Mouse (Mus musculus): ENCODE results near the gene Calm3.

Calm3 gene

GRCm38 (mm10) chr7:16914453-16915343 is 9.2 kb downstream of the Calm3 start:
- peak; percentile 58 for DNase-seq

DNA sequence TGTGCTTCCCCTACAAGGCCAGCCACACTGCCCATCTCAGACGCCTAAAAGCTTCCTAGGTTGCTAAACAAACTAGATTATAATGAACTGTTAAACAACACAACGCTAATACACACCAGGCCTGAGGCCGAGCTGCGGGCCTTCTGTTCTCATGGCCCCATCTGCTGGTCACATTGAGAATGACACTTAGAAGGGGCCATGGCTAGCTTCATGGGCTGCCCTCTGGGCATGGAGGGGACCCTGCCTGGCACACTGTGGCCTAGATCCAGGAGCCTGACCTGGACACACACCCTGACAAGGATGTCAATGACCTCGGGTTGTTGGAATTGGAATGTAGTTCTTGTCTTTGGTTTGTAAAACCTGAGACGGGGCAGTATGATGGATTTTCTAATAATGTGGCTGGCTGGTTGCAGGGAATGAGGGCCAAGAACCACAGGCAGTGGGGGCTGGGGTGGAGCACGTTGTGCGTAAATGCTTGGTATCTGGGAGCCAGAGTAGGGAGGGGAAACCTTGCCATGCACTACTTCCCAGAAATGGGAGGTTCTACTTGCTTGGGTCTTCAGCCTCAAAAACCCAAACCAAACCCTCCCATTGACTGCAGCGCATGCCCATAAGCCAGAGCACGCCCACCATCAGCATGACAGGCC is 10.0 kb downstream of the Calm3 start:
- peak; percentile 74 for DNase-seq

DNA sequence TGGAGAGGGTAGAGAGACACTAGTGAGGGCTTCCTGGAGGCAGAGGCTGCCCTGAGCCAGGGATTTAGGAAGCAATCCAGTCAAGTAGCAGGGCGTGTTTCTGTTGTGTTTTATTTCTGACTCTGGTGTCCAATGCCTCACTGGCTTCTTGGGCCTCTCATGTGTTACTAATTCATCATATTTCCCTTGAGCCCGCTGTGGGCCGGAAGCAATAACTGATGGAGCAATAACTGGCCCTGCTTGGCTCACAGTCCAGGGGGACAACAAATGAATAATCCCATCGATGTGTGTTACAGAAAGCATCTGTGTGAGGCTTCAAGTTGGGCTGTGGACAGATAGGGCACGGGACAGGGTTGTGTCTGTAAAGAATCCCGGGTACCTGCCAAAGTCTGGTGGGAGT is 11.6 kb downstream of the Calm3 start:
- no peak for DNase-seq

DNA sequence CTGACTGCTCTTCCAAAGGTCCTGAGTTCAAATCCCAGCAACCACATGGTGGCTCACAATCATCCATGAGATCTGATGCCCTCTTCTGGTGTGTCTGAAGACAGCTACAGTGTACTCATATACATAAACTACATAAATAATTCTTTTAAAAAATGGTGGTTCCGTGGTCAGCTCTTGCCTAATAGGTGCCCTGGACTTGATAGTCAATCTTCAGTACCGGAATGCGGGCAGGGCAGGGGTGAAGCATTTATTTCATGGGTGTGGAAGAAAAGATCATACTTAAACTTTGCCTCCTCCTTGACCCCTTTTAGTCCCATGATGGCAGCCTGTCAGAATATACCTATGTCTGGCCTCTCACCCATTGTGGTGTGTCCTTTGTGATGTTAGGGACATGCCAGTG is 12.0 kb downstream of the Calm3 start:
- no peak for DNase-seq

DNA sequence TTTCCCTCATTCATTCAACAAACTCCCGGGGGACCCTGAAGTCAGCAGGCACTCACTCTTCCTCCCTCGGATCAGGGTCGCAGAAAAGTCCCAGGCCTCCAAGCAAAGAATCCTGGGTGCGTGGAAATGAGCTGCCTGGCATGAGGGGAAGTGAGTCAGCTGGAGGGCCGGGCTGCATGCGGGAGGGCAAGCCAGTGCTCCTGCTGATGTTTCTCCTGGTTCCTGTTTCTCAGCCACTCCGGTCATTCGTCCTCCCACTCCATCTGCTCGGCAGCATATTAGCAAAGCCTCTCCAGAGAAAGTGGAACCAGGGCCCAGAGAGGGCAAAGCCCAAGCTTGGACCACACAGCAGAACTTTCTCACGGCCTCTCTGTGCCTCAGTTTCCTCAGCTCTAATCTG is 14.0 kb downstream of the Calm3 start:
- DNase-seq: no peak

DNA sequence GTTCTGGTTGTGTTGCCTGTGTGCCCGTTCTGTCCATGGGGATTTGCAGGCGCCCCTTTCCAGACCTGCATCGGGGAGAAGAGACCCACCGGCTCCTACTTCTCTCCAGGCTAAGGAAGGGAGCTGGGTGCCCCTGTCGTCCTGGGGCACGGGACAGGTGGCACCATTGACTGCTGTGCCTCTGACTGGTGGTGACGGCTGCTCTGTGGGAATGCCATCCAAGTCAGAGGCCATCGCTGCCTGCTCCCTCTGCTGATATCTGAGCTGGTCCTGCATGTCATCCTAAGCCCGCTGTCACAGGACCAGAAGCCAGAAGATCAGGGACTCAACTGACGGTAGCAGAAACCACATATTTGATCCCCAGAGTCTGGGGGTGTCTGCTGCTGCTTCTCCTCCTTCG is 15.1 kb downstream of the Calm3 start:
- DNase-seq: no peak

- DNase-seq: no peak
Measured at GRCm38 (mm10) chr7:16908367-16908766, 15.5 kb downstream of the Calm3 start.

- DNase-seq: no peak
Measured at GRCm38 (mm10) chr7:16907842-16908241, 16.1 kb downstream of the Calm3 start.

GRCm38 (mm10) chr7:16906889-16907559 is 16.9 kb downstream of the Calm3 start:
- DNase-seq: no peak

DNA sequence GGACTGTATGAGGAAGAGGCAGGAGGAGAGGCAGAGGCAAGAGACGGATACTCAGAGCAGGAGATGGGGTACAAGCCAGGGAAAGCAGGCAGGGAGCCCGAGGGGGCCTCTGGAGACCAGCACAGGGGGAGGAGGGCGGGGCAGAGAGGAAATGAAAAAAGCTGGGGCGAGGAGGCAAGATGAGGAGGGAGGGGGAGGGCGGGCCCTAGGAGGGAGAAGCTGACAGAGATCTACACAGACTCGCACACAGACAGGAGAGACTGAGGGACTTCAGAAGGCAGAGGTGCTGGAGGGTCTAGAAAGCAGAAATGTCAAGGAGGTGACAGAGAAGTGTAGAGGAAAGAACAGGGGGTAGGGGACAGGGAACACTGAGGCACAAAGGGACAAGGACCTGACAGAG is 17.6 kb downstream of the Calm3 start, which contains the start of gene Ptgir:
TSS of gene Ptgir (plus strand) at position 210 of the 400 bp plus-strand sequence.
- DNase-seq: no peak

- DNase-seq: no peak
Measured at GRCm38 (mm10) chr7:16905491-16906021, 18.4 kb downstream of the Calm3 start.

DNA sequence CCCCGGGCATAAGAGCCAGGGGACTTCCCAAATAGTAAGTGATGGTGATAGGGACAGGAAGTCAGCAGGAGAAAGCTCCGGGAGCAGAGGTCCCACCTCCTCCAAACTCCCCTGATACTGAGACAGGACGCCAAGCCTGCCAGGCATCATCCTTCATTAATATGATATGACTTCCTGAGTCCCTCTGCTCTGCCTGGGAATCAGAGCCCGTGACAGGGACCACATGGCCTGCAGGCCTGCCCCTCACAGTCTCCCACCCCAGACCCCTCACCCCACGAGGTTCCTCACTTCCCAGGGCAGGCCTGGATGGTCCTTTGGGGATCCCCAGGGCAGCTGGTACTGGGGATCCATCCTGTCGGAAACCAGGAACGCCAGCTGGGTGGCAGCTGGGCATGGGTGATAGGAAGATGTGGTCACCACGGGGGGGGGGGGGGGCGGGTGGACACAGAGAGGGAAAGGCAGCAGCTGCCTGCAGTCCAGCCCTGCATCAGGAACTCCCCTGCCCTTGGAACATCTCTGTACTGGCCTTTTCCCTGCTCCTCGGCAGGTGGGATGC is 19.7 kb downstream of the Calm3 start:
- DNase-seq: peak; percentile 11

DNA sequence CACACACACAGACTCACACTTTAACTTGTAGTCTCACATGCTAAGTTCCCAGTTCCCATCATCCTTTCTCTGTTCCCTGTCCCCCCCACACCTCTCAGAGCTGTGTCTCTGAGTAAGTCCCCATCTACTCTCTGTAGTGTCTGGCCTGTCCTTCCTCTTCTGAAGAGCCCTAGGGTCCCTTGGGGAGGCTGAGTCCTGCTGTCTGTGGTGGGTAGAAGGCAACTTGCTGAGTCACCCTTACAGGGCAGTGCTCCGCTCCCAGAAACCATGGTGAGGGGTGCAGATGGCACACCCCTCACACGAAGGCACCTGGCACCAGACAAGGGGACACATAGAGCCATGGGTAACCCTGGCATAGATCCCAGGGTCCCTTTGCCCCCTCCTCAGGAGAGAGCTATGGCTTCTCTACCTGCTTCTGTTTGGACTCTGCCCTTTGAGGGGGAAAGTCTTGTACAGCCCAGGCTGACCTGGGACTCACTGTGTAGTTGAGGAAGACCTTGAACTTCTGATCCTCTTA is 20.4 kb downstream of the Calm3 start:
- DNase-seq: peak; percentile 11

DNA sequence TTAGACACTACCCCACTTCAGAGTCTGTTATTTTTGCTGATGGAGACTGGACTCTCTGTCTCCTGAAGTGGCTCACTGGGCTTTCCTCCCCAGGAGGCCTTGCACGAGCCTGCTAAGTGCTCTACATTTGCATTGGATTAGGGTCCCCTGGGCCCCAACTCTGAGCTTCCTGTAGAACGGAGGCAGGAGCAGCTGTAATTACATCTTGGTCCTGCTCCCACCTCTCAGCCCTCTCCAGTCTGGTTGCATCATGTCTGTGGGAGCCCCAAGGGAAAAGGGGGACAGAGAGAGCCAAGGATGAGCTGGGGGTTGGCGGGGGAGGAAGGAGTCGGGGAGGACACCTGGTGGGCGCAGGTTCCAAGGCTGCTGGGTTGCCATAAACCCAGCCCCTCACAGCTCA is 23.4 kb downstream of the Calm3 start:
- no peak for DNase-seq

GRCm38 (mm10) chr7:16895511-16895910 is 28.4 kb downstream of the Calm3 start:
- DNase-seq: peak; percentile 34

DNA sequence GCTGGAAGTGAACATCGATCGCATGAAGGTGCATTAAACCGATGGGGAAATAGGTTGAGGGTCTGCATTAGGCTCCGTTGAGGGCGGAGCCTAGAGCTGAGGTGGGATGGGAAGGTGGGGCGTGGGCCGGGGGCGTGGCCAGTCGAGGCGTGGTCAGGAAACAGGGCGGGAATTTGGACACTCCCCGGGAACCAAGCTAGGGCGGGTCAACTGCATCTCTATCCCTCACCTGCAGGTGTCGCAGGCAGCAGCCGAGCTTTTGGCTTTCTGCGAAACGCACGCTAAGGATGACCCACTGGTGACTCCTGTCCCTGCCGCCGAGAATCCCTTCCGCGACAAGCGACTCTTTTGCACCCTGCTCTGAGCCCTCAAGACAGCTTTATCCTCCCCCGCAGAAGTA is 28.9 kb downstream of the Calm3 start:
- DNase-seq: peak; percentile 88

DNA sequence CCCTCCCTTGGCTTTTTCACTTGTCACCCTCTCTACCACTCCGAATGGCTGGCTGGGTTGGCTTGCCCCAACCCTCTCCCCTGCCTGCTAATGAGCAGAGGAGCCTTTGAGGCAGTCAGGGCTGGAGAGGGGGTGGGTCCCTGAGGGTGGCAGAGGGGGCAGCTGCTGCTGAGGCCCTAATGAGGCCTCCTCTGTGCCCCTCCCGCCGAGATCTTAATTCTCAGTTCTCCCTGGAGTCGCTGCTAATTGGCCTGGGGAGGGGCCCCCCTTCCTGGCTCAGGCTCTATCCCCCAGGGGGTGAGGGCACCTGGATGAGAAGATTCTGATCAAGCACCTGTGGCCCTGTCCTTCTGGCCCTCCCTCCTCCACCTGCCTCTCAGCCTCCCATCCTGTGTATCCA is 29.6 kb downstream of the Calm3 start:
- peak; percentile 63 for DNase-seq

DNA sequence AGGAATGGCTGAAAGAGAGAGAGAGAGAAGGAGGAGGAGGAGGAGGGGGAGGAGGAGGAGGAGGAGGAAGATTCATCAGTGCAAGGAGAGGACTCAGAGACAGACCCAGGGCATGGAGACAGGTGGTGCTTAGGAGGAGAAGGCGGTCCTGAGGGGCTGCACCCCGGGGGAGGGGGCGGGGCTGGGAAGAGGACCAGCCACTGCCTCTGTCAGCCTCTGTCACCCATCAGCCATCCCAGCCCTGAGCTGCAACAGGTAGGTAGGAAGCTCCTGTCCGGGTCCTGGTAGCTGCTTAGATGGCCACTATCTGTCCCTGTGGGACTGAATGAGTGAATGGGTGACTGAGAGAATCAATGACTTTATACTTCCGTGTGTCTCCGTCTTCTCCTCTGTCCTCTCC is 30.3 kb downstream of the Calm3 start:
- DNase-seq: peak; percentile 58

GRCm38 (mm10) chr7:16892352-16892730 is 31.6 kb downstream of the Calm3 start:
- no peak for DNase-seq

DNA sequence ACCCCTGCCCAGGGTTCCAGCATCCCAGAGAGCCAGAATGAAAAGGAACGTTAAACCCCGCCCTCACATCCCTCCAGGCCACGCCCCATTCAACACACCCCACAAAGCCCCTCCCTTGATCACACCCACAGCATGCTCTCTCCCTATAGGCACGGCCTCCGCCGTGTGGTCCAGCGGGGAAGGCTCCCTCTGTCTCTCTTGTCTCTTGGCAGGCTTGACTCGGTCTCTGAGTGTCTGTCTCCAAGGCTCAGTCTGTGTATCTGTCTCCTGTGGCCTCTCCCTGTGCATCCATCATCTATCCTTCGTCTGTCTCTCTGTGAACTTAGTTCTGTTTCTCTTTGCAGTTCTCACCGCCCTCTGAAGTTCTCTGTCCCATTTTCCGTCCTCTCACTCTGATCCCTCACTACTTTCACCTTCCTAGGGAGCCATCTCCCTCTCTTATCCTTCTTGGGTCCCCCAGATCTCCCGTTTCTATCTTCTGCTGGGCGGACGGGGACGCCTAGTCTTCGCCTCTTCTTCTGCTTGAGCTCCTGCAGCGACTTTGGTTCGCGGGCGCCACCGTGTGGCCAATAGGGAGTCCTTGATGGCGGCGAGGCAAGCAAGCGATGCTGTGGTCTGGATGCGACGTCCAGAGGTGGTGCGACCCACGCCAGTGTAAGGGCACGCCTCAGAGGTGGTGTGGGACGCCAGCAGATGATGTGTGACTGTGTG is 32.1 kb downstream of the Calm3 start, which contains the start of gene Gng8:
TSS of gene Gng8 (plus strand) at position 146 of the 711 bp plus-strand sequence.
- DNase-seq: peak; percentile 83

GRCm38 (mm10) chr7:16890944-16891343 is 33.0 kb downstream of the Calm3 start:
- DNase-seq: peak; percentile 47

- peak; percentile 41 for DNase-seq
Measured at GRCm38 (mm10) chr7:16890536-16890935, 33.4 kb downstream of the Calm3 start.
